Mouse (Mus musculus): ENCODE data around the gene Mob3c. TPM values are rescaled to one million over a fixed set of nuclear protein-coding genes. Genes with fewer than 3 reads are reported as not detected.
A peak's percentile ranks its signal among the peaks of the same experiment; 100 is the strongest.

Gene Mob3c
- polyA plus RNA-seq, 1 experiment from 2014 or later = 4.6 TPM

DNA sequence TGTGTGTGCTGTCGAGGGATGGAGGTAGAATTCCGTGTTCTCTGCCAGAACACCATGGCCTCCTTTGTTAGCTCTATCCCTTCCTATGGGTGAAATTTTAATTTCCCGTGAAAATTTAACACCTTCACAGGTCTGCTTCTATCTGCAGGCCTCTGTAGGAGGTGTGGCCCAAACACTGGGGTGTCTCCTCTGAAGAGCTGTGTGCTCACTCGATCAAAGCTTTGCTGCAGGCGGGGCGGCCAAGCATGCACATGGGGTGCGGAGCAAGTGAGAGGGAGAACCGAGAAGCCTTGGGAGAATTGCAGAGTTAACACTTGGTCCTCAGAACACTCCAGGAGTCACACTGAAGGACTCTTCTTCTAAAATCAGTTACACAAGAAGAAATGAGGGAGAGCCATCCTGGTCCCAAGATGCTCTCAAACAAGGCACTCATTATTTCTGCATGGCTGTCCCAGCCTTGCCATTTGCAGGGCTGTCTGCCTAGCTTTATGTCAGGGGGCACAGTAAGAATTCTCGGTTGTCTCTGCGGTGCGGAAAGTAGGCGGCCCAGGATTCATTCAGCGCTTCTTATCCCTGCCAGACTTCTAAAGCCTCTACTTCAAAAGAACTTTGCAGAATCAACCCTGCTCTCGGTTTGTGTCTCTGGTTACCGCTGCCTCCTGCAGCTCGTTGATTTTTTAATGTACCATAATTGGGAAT is 41.8 kb downstream of the Mob3c start:
- ATAC-seq (ENCODE audit: low FRiP score) = peak; percentile 25; the same call in 1 of the 2 replicates
- Histone ChIP-seq H3K27ac (ENCODE audit: low read depth, low read length) (no peak overlapping the region), H3K36me3 (ENCODE audit: control insufficient read depth, insufficient read depth, low read length) (0 out of 2 replicates have a peak, but pooled peaks cover 3% of the 10 kb centered on the region)

DNA sequence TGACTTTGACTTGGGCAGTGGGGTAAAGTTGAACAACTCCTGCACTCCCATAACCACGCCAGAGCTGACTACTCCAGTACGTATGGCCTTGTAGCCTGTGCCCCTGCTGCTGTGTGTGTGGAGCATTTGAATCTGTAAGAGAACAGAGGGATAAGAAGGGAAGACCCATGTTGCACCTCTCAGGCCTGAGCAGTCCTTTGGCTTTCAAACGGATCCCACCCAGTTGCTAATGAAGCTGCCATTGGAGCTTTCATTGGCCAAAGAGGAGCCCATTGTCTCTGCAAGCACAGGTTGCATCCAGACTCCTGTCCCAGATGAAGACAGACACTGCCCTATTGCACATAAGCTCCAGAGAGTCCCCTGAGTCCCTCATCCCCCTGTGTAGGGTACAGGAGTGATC is 45.3 kb downstream of the Mob3c start:
- ATAC-seq (ENCODE audit: low FRiP score) = no peak
- Histone ChIP-seq H3K9ac (ENCODE audit: low read depth, low read length) (no peak overlapping the region), H3K4me3 (ENCODE audit: low read depth, low read length) (no peak overlapping the region), H3K36me3 (ENCODE audit: control insufficient read depth, insufficient read depth, low read length) (0 out of 2 replicates have a peak, but pooled peaks cover 3% of the 10 kb centered on the region), H3K27ac (ENCODE audit: low read depth, low read length) (no peak overlapping the region), H3K4me2 (replicated peaks; ENCODE audit: low read depth, low read length) (no peak overlapping the region), H3K4me1 (replicated peaks; ENCODE audit: control insufficient read depth, insufficient read depth, low read length) (peaks cover 13% of the 10 kb centered on the region), H3K9me3 (ENCODE audit: control insufficient read depth, low read length) (no peaks in the 10 kb centered on the region), H3K27me3 (ENCODE audit: control insufficient read depth, insufficient read depth, low read length) (no peaks in the 10 kb centered on the region)
- 79% methylated on average over 3 of the region's 3 CpGs for WGBS
- no peak for DNase-seq (ENCODE audit: low spot score)

More for the DNA sequence above, 41.8 kb downstream of the Mob3c start:
- Histone ChIP-seq H3K4me1 (replicated peaks; ENCODE audit: control insufficient read depth, insufficient read depth, low read length) (peaks cover 8% of the 10 kb centered on the region), H3K27me3 (ENCODE audit: control insufficient read depth, insufficient read depth, low read length) (no peaks in the 10 kb centered on the region), H3K4me3 (ENCODE audit: low read depth, low read length) (no peak overlapping the region), H3K9ac (ENCODE audit: low read depth, low read length) (no peak overlapping the region), H3K9me3 (ENCODE audit: control insufficient read depth, low read length) (no peaks in the 10 kb centered on the region), H3K4me2 (replicated peaks; ENCODE audit: low read depth, low read length) (no peak overlapping the region)
- no peak for DNase-seq (ENCODE audit: low spot score)
- 24% methylated on average over 16 of the region's 16 CpGs for WGBS

DNA sequence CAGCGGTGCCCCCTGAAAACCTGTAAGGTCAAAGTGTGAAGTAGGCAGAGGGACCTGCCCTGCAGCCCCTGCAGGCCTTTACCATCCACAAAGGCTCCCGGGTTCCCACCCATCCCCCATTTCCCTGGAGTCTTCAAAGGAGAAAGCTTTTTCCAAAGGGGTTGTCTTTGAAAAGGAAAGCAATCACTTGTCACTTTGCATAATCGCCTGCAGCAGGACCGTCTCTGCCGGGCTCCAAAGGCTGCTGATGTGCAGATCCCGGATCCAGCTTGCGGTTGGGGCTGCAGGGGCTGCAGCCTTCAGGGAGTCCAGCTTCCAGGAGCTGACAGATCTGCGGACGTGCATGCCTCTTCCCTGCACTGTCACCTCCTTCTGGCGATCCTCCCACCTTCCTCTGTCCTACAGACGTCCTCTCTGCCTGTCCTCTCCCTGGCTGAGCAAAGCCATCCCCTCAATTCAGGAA is 50.4 kb downstream of the Mob3c start:
- ATAC-seq (ENCODE audit: low FRiP score) (peak; percentile 69), DNase-seq (ENCODE audit: low spot score) (peak; percentile 82)
- no peaks in the 10 kb centered on the region for H3K36me3 ChIP-seq (ENCODE audit: control insufficient read depth, insufficient read depth, low read length)
- H3K9me3 ChIP-seq (ENCODE audit: control insufficient read depth, low read length) = no peaks in the 10 kb centered on the region
- H3K27ac ChIP-seq (ENCODE audit: low read depth, low read length) = peak overlapping the region; percentile 64
- no peak overlapping the region for H3K4me3 ChIP-seq (ENCODE audit: low read depth, low read length)
- peaks cover 20% of the 10 kb centered on the region for H3K4me1 ChIP-seq (replicated peaks; ENCODE audit: control insufficient read depth, insufficient read depth, low read length)
- peak overlapping the region; percentile 32 for H3K9ac ChIP-seq (ENCODE audit: low read depth, low read length)
- under 1% methylated on average over 11 of the region's 11 CpGs for WGBS
- H3K27me3 ChIP-seq (ENCODE audit: control insufficient read depth, insufficient read depth, low read length) = no peaks in the 10 kb centered on the region
- H3K4me2 ChIP-seq (replicated peaks; ENCODE audit: low read depth, low read length) = peak overlapping the region; percentile 20

DNA sequence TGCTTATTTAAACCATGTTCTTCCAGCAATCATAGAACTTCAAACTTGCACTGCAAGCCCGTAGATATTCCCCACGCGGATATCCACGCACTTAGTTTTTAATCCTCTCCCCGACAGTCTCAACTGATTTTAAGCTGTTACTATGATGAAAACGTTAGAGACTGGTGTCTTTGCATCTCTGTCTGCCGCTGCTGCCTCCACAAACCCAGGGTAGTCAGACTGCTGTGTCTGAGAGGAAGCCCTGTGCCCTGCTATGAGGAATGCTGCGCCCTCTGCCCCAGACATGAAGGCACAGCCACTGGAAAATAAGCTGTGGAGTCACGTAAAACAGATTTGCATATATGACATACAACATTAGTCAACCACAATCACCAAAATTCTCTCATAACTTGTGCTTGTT is 50.9 kb downstream of the Mob3c start:
- Histone ChIP-seq H3K27ac (ENCODE audit: low read depth, low read length) (peak overlapping the region; percentile 64), H3K4me2 (replicated peaks; ENCODE audit: low read depth, low read length) (no peak overlapping the region)

DNA sequence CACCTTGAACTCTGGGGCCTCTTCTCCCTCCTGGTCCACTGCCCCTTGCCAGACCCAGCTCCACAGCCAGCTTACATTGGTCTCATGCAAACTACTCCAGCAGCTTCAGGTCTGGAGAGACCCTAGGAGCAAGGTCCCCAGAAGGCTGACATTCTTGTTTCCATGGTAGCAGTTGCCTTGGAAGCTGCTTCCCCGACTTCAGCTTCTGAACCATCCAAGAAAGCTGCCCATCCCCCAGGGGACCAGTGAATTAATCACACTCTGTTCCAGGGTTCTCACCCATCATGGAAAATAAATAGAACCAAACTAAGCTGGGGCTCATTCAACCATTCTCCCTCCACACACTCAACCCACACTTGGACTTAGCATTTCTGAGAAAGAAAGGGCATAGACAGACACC is 53.3 kb downstream of the Mob3c start:
- Histone ChIP-seq H3K27ac (ENCODE audit: low read depth, low read length) (no peak overlapping the region), H3K36me3 (ENCODE audit: control insufficient read depth, insufficient read depth, low read length) (no peaks in the 10 kb centered on the region), H3K4me3 (ENCODE audit: low read depth, low read length) (no peak overlapping the region), H3K27me3 (ENCODE audit: control insufficient read depth, insufficient read depth, low read length) (no peaks in the 10 kb centered on the region), H3K4me1 (replicated peaks; ENCODE audit: control insufficient read depth, insufficient read depth, low read length) (peaks cover 20% of the 10 kb centered on the region), H3K4me2 (replicated peaks; ENCODE audit: low read depth, low read length) (no peak overlapping the region), H3K9ac (ENCODE audit: low read depth, low read length) (no peak overlapping the region), H3K9me3 (ENCODE audit: control insufficient read depth, low read length) (no peaks in the 10 kb centered on the region)
- peak; percentile 86 for DNase-seq (ENCODE audit: low spot score)
- ATAC-seq (ENCODE audit: low FRiP score) = peak; percentile 60
- WGBS = 7% methylated on average over 1 of the region's 1 CpGs

More for the DNA sequence above, 50.9 kb downstream of the Mob3c start:
- Histone ChIP-seq H3K27me3 (ENCODE audit: control insufficient read depth, insufficient read depth, low read length) (no peaks in the 10 kb centered on the region), H3K9ac (ENCODE audit: low read depth, low read length) (no peak overlapping the region; the same call in 1 of the 2 replicates), H3K4me1 (replicated peaks; ENCODE audit: control insufficient read depth, insufficient read depth, low read length) (peaks cover 20% of the 10 kb centered on the region), H3K9me3 (ENCODE audit: control insufficient read depth, low read length) (no peaks in the 10 kb centered on the region), H3K36me3 (ENCODE audit: control insufficient read depth, insufficient read depth, low read length) (no peaks in the 10 kb centered on the region), H3K4me3 (ENCODE audit: low read depth, low read length) (no peak overlapping the region)
- no peak for ATAC-seq (ENCODE audit: low FRiP score)
- whole genome bisulfite sequencing = 39% methylated on average over 9 of the region's 9 CpGs
- no peak for DNase-seq (ENCODE audit: low spot score)

DNA sequence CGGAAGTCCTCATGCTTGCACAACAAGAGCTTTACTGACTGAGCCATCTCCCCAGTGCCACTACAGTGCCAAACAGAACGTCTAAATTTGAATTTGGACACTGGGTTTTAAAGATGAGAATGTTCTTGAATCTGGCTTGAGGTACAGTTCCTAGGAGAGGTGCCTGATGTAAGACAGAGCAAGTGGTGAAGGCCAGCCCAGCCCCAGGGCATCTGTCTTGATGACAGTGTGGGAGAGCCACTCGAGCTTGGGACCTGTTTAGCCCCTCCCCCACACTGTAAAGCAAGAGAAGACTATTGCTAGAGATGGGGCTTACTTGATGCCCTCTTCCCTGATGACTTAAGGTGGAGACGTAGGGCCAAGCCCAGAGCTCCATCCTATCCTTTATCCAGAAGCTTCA is 54.3 kb downstream of the Mob3c start:
- 62% methylated on average over 4 of the region's 4 CpGs for WGBS
- Histone ChIP-seq H3K4me1 (replicated peaks; ENCODE audit: control insufficient read depth, insufficient read depth, low read length) (peaks cover 20% of the 10 kb centered on the region), H3K4me3 (ENCODE audit: low read depth, low read length) (no peak overlapping the region), H3K4me2 (replicated peaks; ENCODE audit: low read depth, low read length) (no peak overlapping the region), H3K9ac (ENCODE audit: low read depth, low read length) (no peak overlapping the region), H3K9me3 (ENCODE audit: control insufficient read depth, low read length) (no peaks in the 10 kb centered on the region), H3K27me3 (ENCODE audit: control insufficient read depth, insufficient read depth, low read length) (no peaks in the 10 kb centered on the region), H3K27ac (ENCODE audit: low read depth, low read length) (no peak overlapping the region), H3K36me3 (ENCODE audit: control insufficient read depth, insufficient read depth, low read length) (no peaks in the 10 kb centered on the region)
- ATAC-seq (ENCODE audit: low FRiP score) (no peak), DNase-seq (ENCODE audit: low spot score) (no peak)

DNA sequence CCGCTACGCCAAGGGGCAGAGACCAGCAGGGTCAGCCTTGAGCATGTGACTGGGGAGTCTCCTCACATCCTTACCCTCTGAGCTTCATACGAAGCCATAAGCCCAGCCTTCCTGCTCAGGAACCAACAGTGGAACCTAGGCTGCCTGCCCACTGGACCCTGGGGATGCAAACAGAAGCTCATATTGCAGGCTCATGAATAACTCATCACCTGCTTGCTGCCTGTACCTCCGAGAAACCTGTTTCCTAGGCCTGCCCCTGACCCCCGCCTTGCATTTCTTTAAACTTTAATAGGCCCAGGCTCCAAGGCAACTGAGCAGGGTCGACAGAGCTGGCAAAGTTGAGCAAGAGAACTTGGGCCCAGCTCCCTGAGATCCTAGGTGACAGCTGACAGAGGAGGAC is 56.1 kb downstream of the Mob3c start, which contains the start of gene Kncn:
Gene Kncn (plus strand): TSS at position 379 of the 400 bp plus-strand sequence.
- no peak within 1 kb of the TSS for H3K4me3 ChIP-seq (ENCODE audit: low read depth, low read length)
- no peaks in the 10 kb centered on the region for H3K36me3 ChIP-seq (ENCODE audit: control insufficient read depth, insufficient read depth, low read length)
- no peak within 1 kb of the TSS for H3K27ac ChIP-seq (ENCODE audit: low read depth, low read length)
- no peak for DNase-seq (ENCODE audit: low spot score)
- H3K4me1 ChIP-seq (replicated peaks; ENCODE audit: control insufficient read depth, insufficient read depth, low read length) = peaks cover 7% of the 10 kb centered on the region
- H3K9me3 ChIP-seq (ENCODE audit: control insufficient read depth, low read length) = no peaks in the 10 kb centered on the region
- no peak for ATAC-seq (ENCODE audit: low FRiP score)
- H3K4me2 ChIP-seq (replicated peaks; ENCODE audit: low read depth, low read length) = no peak within 1 kb of the TSS
- H3K27me3 ChIP-seq (ENCODE audit: control insufficient read depth, insufficient read depth, low read length) = no peaks in the 10 kb centered on the region
- WGBS = 73% methylated on average over 6 of the region's 6 CpGs
- no peak within 1 kb of the TSS for H3K9ac ChIP-seq (ENCODE audit: low read depth, low read length)

Measured in hindbrain, embryonic 11.5 days (tissue).